Comparison of ENCODE assay signal across 18 mouse cellular contexts in genomic region chr6:5083957-5084356, GRCm38 (mm10).
A peak's percentile ranks its signal among the peaks of the same experiment; 100 is the strongest.
DNase-seq lines count a peak whose midpoint lies in the region; ATAC-seq and TF ChIP-seq lines count a peak whose summit lies in the region.
"Had no signal": no experiment of that assay in that cellular context is flagged by ENCODE, and none has a peak within 500 bp of the region (broad histone marks: within the 10 kb centered on the region; RNA-seq: fewer than 3 reads in every experiment).

No protein-coding gene starts in this region.

- peaks cover 38% of the 10 kb centered on the region for H3K4me1 ChIP-seq in hindbrain, embryonic 10.5 days (replicated peaks)
- H3K4me1 ChIP-seq in hindbrain, embryonic 11.5 days (replicated peaks; ENCODE audit: control insufficient read depth, insufficient read depth, low read length) = 0 out of 2 replicates have a peak, but pooled peaks cover 4% of the 10 kb centered on the region
- no peaks in the 10 kb centered on the region for H3K4me1 ChIP-seq in kidney, postnatal 0 days (replicated peaks; ENCODE audit: insufficient read depth, low read length)
- 0 out of 2 replicates have a peak, but pooled peaks cover 3% of the 10 kb centered on the region for H3K4me1 ChIP-seq in stomach, embryonic 15.5 days
- H3K4me1 ChIP-seq in stomach, postnatal 0 days (replicated peaks; ENCODE audit: control insufficient read depth, insufficient read depth) = no peaks in the 10 kb centered on the region

- DNase-seq in hindbrain, embryonic 10.5 days (ENCODE audit: low spot score) = no peak
- DNase-seq in hindbrain, embryonic 11.5 days (ENCODE audit: low spot score) = no peak
- peak; percentile 89 for DNase-seq in kidney, postnatal 0 days (ENCODE audit: low spot score)
- no peak for DNase-seq in kidney, adult 18-20 months
- DNase-seq in stomach, postnatal 0 days (ENCODE audit: low spot score) = no peak
- no peak for DNase-seq in spleen, postnatal 14 days (ENCODE audit: low spot score in 2 of 2)
- DNase-seq: adrenal gland, adult 8-10 months; cerebellum, adult 8-10 months; gastrocnemius, adult 2 months; spleen, adult 18-20 months had no signal

- no peak overlapping the region for H3K9ac ChIP-seq in hindbrain, embryonic 11.5 days (ENCODE audit: low read depth, low read length)
- H3K9ac ChIP-seq in kidney, postnatal 0 days (ENCODE audit: low read depth, low read length) = no peak overlapping the region
- H3K9ac ChIP-seq in stomach, embryonic 15.5 days = no peak overlapping the region
- H3K9ac ChIP-seq in stomach, postnatal 0 days (ENCODE audit: low read length) = no peak overlapping the region
- H3K9ac ChIP-seq: forebrain, embryonic 12.5 days; limb, embryonic 12.5 days; liver, embryonic 12.5 days; lung, embryonic 15.5 days; midbrain, embryonic 13.5 days; neural tube, embryonic 15.5 days had no signal

- H3K27me3 ChIP-seq in hindbrain, embryonic 10.5 days (ENCODE audit: insufficient read depth, poor library complexity, severe bottlenecking) = no peaks in the 10 kb centered on the region
- no peaks in the 10 kb centered on the region for H3K27me3 ChIP-seq in hindbrain, embryonic 11.5 days (ENCODE audit: control insufficient read depth, insufficient read depth, low read length)
- H3K27me3 ChIP-seq in kidney, postnatal 0 days (ENCODE audit: insufficient read depth, low read length) = no peaks in the 10 kb centered on the region
- no peaks in the 10 kb centered on the region for H3K27me3 ChIP-seq in stomach, embryonic 15.5 days (replicated peaks)
- H3K27me3 ChIP-seq in stomach, postnatal 0 days (ENCODE audit: control insufficient read depth, insufficient read depth, low read length) = no peaks in the 10 kb centered on the region
- H3K27me3 ChIP-seq: forebrain, embryonic 12.5 days; limb, embryonic 12.5 days; liver, embryonic 12.5 days; lung, embryonic 15.5 days; midbrain, embryonic 13.5 days; neural tube, embryonic 15.5 days had no signal

- no peak for ATAC-seq in hindbrain, embryonic 11.5 days (ENCODE audit: low FRiP score)
- peak; percentile 54; the same call in 1 of the 2 replicates for ATAC-seq in kidney, postnatal 0 days (replicated peaks; ENCODE audit: low FRiP score, low read depth)
- no peak for ATAC-seq in stomach, embryonic 15.5 days (ENCODE audit: insufficient read depth, low FRiP score, low read depth)
- no peak for ATAC-seq in stomach, postnatal 0 days (ENCODE audit: low FRiP score, low TSS enrichment)
- ATAC-seq: hindbrain, postnatal 0 days; liver, embryonic 12.5 days; midbrain, embryonic 13.5 days had no signal

- H3K4me2 ChIP-seq in hindbrain, embryonic 11.5 days (replicated peaks; ENCODE audit: low read depth, low read length) = no peak overlapping the region
- H3K4me2 ChIP-seq in kidney, postnatal 0 days (ENCODE audit: low read length) = no peak overlapping the region
- H3K4me2 ChIP-seq in stomach, embryonic 15.5 days = no peak overlapping the region
- no peak overlapping the region for H3K4me2 ChIP-seq in stomach, postnatal 0 days (replicated peaks; ENCODE audit: low read depth)
- H3K4me2 ChIP-seq: forebrain, embryonic 12.5 days; limb, embryonic 12.5 days; liver, embryonic 12.5 days; lung, embryonic 15.5 days; midbrain, embryonic 13.5 days; neural tube, embryonic 15.5 days had no signal

- H3K27ac ChIP-seq in hindbrain, embryonic 10.5 days = 0 out of 2 replicates have a peak overlapping the region, but pooled peaks have one; percentile 31
- no peak overlapping the region for H3K27ac ChIP-seq in hindbrain, embryonic 11.5 days (ENCODE audit: low read depth, low read length)
- H3K27ac ChIP-seq in kidney, postnatal 0 days = no peak overlapping the region
- peak overlapping the region; percentile 40; the same call in 1 of the 2 replicates for H3K27ac ChIP-seq in stomach, embryonic 15.5 days
- no peak overlapping the region for H3K27ac ChIP-seq in stomach, postnatal 0 days (replicated peaks)
- H3K27ac ChIP-seq: forebrain, embryonic 12.5 days; gastrocnemius, adult 2 months; hindbrain, postnatal 0 days; limb, embryonic 12.5 days; liver, embryonic 12.5 days; lung, embryonic 15.5 days; midbrain, embryonic 13.5 days; neural tube, embryonic 15.5 days had no signal

- WGBS in hindbrain, embryonic 10.5 days = 40% methylated on average over 4 of the region's 4 CpGs
- WGBS in hindbrain, embryonic 11.5 days = 22% methylated on average over 4 of the region's 4 CpGs
- 29% methylated on average over 4 of the region's 4 CpGs for WGBS in kidney, postnatal 0 days
- 35% methylated on average over 4 of the region's 4 CpGs for WGBS in stomach, embryonic 15.5 days
- 42% methylated on average over 4 of the region's 4 CpGs for WGBS in stomach, postnatal 0 days

- no peaks in the 10 kb centered on the region for H3K9me3 ChIP-seq in hindbrain, embryonic 10.5 days
- H3K9me3 ChIP-seq in hindbrain, embryonic 11.5 days (ENCODE audit: control insufficient read depth, low read length) = no peaks in the 10 kb centered on the region
- no peaks in the 10 kb centered on the region for H3K9me3 ChIP-seq in kidney, postnatal 0 days (replicated peaks; ENCODE audit: low read length)
- H3K9me3 ChIP-seq in stomach, embryonic 15.5 days = no peaks in the 10 kb centered on the region
- H3K9me3 ChIP-seq in stomach, postnatal 0 days (ENCODE audit: control insufficient read depth, low read length) = no peaks in the 10 kb centered on the region
- H3K9me3 ChIP-seq: forebrain, embryonic 12.5 days; limb, embryonic 12.5 days; liver, embryonic 12.5 days; lung, embryonic 15.5 days; midbrain, embryonic 13.5 days; neural tube, embryonic 15.5 days had no signal

- no peak for TF ChIP-seq EP300 in stomach, postnatal 0 days (optimal IDR thresholded peaks at IDR 0.05)

- TF ChIP-seq CTCF in kidney, postnatal 0 days (IDR thresholded peaks at IDR 0.05; ENCODE audit: low read depth) = no peak
- TF ChIP-seq CTCF in stomach, postnatal 0 days (IDR thresholded peaks at IDR 0.05; ENCODE audit: low read depth) = no peak

- peaks cover 4% of the 10 kb centered on the region; the same call in 1 of the 2 replicates for H3K36me3 ChIP-seq in hindbrain, embryonic 10.5 days
- no peaks in the 10 kb centered on the region for H3K36me3 ChIP-seq in hindbrain, embryonic 11.5 days (ENCODE audit: control insufficient read depth, insufficient read depth, low read length)
- no peaks in the 10 kb centered on the region for H3K36me3 ChIP-seq in kidney, postnatal 0 days (ENCODE audit: insufficient read depth, low read length)
- no peaks in the 10 kb centered on the region for H3K36me3 ChIP-seq in stomach, embryonic 15.5 days
- H3K36me3 ChIP-seq in stomach, postnatal 0 days (ENCODE audit: control insufficient read depth, insufficient read depth, low read length) = no peaks in the 10 kb centered on the region
- H3K36me3 ChIP-seq: forebrain, embryonic 12.5 days; limb, embryonic 12.5 days; liver, embryonic 12.5 days; lung, embryonic 15.5 days; midbrain, embryonic 13.5 days; neural tube, embryonic 15.5 days had no signal

- no peak overlapping the region for H3K4me3 ChIP-seq in hindbrain, embryonic 10.5 days
- no peak overlapping the region for H3K4me3 ChIP-seq in hindbrain, embryonic 11.5 days (ENCODE audit: low read depth, low read length)
- H3K4me3 ChIP-seq in kidney, postnatal 0 days (replicated peaks; ENCODE audit: low read depth, low read length) = no peak overlapping the region
- no peak overlapping the region for H3K4me3 ChIP-seq in stomach, embryonic 15.5 days (replicated peaks)
- no peak overlapping the region for H3K4me3 ChIP-seq in stomach, postnatal 0 days (ENCODE audit: low read depth, low read length)
- H3K4me3 ChIP-seq: forebrain, embryonic 12.5 days; gastrocnemius, adult 2 months; limb, embryonic 12.5 days; liver, embryonic 12.5 days; lung, embryonic 15.5 days; midbrain, embryonic 13.5 days; neural tube, embryonic 15.5 days had no signal

Comparison
In these comparisons a context has a peak if more than half of its experiments do, and no peak if none do; other contexts are left out.
1. H3K27ac ChIP-seq: peak in hindbrain, embryonic 10.5 days (single experiment) and stomach, embryonic 15.5 days (single experiment); none in hindbrain, embryonic 11.5 days (single experiment), kidney, postnatal 0 days (single experiment) and stomach, postnatal 0 days (single experiment).